Comparison of ENCODE assay signal across 11 mouse cellular contexts in genomic region chr1:53856501-53857103, GRCm38 (mm10).
DNase-seq lines count a peak whose midpoint lies in the region; ATAC-seq and TF ChIP-seq lines count a peak whose summit lies in the region.
"Had no signal": no experiment of that assay in that cellular context is flagged by ENCODE, and none has a peak within 500 bp of the region (broad histone marks: within the 10 kb centered on the region; RNA-seq: fewer than 3 reads in every experiment).

No protein-coding gene starts in this region.

- H3K4me2 ChIP-seq in midbrain, postnatal 0 days (ENCODE audit: low read depth, low read length, poor library complexity, severe bottlenecking), result no peak overlapping the region
- H3K4me2 ChIP-seq: heart, embryonic 15.5 days; liver, embryonic 13.5 days; midbrain, embryonic 13.5 days had no signal

- 86% methylated on average over 7 of the region's 7 CpGs for WGBS in midbrain, postnatal 0 days

- no peak overlapping the region for H3K4me3 ChIP-seq in midbrain, postnatal 0 days (ENCODE audit: low read depth, low read length)
- H3K4me3 ChIP-seq: heart, embryonic 15.5 days; liver, embryonic 13.5 days; midbrain, embryonic 13.5 days had no signal

- no peak overlapping the region for H3K9ac ChIP-seq in midbrain, postnatal 0 days (replicated peaks; ENCODE audit: low read length, poor library complexity, severe bottlenecking)
- H3K9ac ChIP-seq: heart, embryonic 15.5 days; liver, embryonic 13.5 days; midbrain, embryonic 13.5 days had no signal

- no peaks in the 10 kb centered on the region for H3K9me3 ChIP-seq in midbrain, postnatal 0 days (ENCODE audit: low read length)
- H3K9me3 ChIP-seq: heart, embryonic 15.5 days; liver, embryonic 13.5 days; midbrain, embryonic 13.5 days had no signal

- DNase-seq in lung, adult 18-20 months, result peak; percentile 36 to 42
- DNase-seq in lung, postnatal 25 days (ENCODE audit: low spot score), result no peak
- peak; percentile 30 for DNase-seq in brain, adult 2 months (ENCODE audit: low read depth, low spot score)
- DNase-seq in lung, postnatal 4 days, result peak; percentile 17 to 41
- DNase-seq in thymus, postnatal 25 days, result peak; percentile 49
- no peak for DNase-seq in midbrain, postnatal 0 days (ENCODE audit: low spot score)
- DNase-seq in testis, postnatal 10 days (ENCODE audit: low spot score), result no peak
- DNase-seq: kidney, postnatal 25 days; liver, embryonic 13.5 days had no signal

- no peaks in the 10 kb centered on the region for H3K27me3 ChIP-seq in midbrain, postnatal 0 days (ENCODE audit: insufficient read depth, low read length)
- H3K27me3 ChIP-seq: heart, embryonic 15.5 days; liver, embryonic 13.5 days; midbrain, embryonic 13.5 days had no signal

- ATAC-seq in midbrain, postnatal 0 days (ENCODE audit: low FRiP score), result no peak
- ATAC-seq: midbrain, embryonic 13.5 days had no signal

- TF ChIP-seq CTCF in midbrain, postnatal 0 days (IDR thresholded peaks at IDR 0.05), result no peak

- no peak overlapping the region for H3K27ac ChIP-seq in midbrain, postnatal 0 days (ENCODE audit: low read depth, low read length)
- H3K27ac ChIP-seq: heart, embryonic 15.5 days; liver, embryonic 13.5 days; midbrain, embryonic 13.5 days had no signal

- no peaks in the 10 kb centered on the region for H3K4me1 ChIP-seq in midbrain, postnatal 0 days (ENCODE audit: insufficient read depth, low read length)
- H3K4me1 ChIP-seq: heart, embryonic 15.5 days; liver, embryonic 13.5 days; midbrain, embryonic 13.5 days had no signal

- no peaks in the 10 kb centered on the region for H3K36me3 ChIP-seq in midbrain, postnatal 0 days (ENCODE audit: insufficient read depth, low read length)
- H3K36me3 ChIP-seq: heart, embryonic 15.5 days; liver, embryonic 13.5 days; midbrain, embryonic 13.5 days had no signal

Comparison
In these comparisons a context has a peak if more than half of its experiments do, and no peak if none do; other contexts are left out.
1. DNase-seq: peak in lung, adult 18-20 months (2 of 2), brain, adult 2 months (single experiment), lung, postnatal 4 days (2 of 2) and thymus, postnatal 25 days (single experiment); none in lung, postnatal 25 days (single experiment), midbrain, postnatal 0 days (single experiment) and testis, postnatal 10 days (single experiment).